31 mouse cellular contexts compared by ENCODE assay signal in genomic region chr4:155896461-155896860, GRCm38 (mm10). TPM values are rescaled to one million over a fixed set of nuclear protein-coding genes. Genes with fewer than 3 reads are reported as not detected.
A peak's percentile ranks its signal among the peaks of the same experiment; 100 is the strongest.
DNase-seq lines count a peak whose midpoint lies in the region; ATAC-seq and TF ChIP-seq lines count a peak whose summit lies in the region.
"Had no signal": no experiment of that assay in that cellular context is flagged by ENCODE, and none has a peak within 500 bp of the region (broad histone marks: within the 10 kb centered on the region; RNA-seq: fewer than 3 reads in every experiment).

No protein-coding gene starts in this region.

- no peak for ATAC-seq in heart, embryonic 11.5 days (replicated peaks; ENCODE audit: insufficient number of reproducible peaks, low FRiP score, low TSS enrichment)
- ATAC-seq: hindbrain, postnatal 0 days; intestine, embryonic 15.5 days; Patski had no signal

- H3K4me1 ChIP-seq in heart, embryonic 11.5 days (ENCODE audit: control insufficient read depth, insufficient read depth, low read length) = peaks cover 21% of the 10 kb centered on the region

- WGBS in heart, embryonic 11.5 days (ENCODE audit: insufficient replicate concordance) = 96% methylated on average over 12 of the region's 12 CpGs

- H3K9me3 ChIP-seq in heart, embryonic 11.5 days (replicated peaks; ENCODE audit: control insufficient read depth, low read length) = no peaks in the 10 kb centered on the region
- H3K9me3 ChIP-seq: forebrain, embryonic 12.5 days; heart, embryonic 13.5 days; hindbrain, embryonic 12.5 days; intestine, embryonic 15.5 days; limb, embryonic 10.5 days; limb, embryonic 15.5 days; liver, embryonic 15.5 days; megakaryocyte, embryonic 14.5 days; midbrain, embryonic 12.5 days; neural tube, embryonic 12.5 days had no signal

- H3K27ac ChIP-seq in heart, embryonic 11.5 days (ENCODE audit: low read depth, low read length) = no peak overlapping the region
- H3K27ac ChIP-seq in layer of hippocampus, adult 2 months = no peak overlapping the region
- H3K27ac ChIP-seq: forebrain, embryonic 12.5 days; heart, embryonic 13.5 days; hindbrain, embryonic 12.5 days; hindbrain, postnatal 0 days; intestine, embryonic 15.5 days; limb, embryonic 10.5 days; limb, embryonic 15.5 days; liver, embryonic 15.5 days; midbrain, embryonic 12.5 days; neural tube, embryonic 12.5 days had no signal

- intact Hi-C loops in heart, postnatal 36 days (cut with DNase I) = no loop called here

- TF ChIP-seq CTCF in layer of hippocampus, adult 2 months (conservative IDR thresholded peaks at IDR 0.05) = no peak

- peaks cover 7% of the 10 kb centered on the region; the same call in 1 of the 2 replicates for H3K36me3 ChIP-seq in heart, embryonic 11.5 days (ENCODE audit: control insufficient read depth, insufficient read depth, low read length)

- DNase-seq in cerebellum, adult 9-11 months = peak; percentile 38
- no peak for DNase-seq in cerebellum, postnatal 10 days
- DNase-seq in heart, postnatal 36 days = peak; percentile 0 to 1
- DNase-seq in layer of hippocampus, adult 9-11 months = peak; percentile 4
- DNase-seq in layer of hippocampus, adult 2 months (ENCODE audit: low spot score in 2 of 2) = no peak
- DNase-seq in testis, postnatal 14 days (ENCODE audit: low spot score) = peak; percentile 3
- DNase-seq: adrenal gland, postnatal 14 days; cerebellum, adult 18-20 months; gastrocnemius, postnatal 14 days; kidney, adult 2 months; kidney, postnatal 14 days; lung, embryonic 14.5 days; lung, postnatal 36 days; right cerebral cortex, adult 18-20 months; spleen, adult 18-20 months; thymus, adult 2 months had no signal

- H3K9ac ChIP-seq in heart, embryonic 11.5 days (ENCODE audit: low read depth, low read length) = no peak overlapping the region
- H3K9ac ChIP-seq: forebrain, embryonic 12.5 days; heart, embryonic 13.5 days; hindbrain, embryonic 12.5 days; intestine, embryonic 15.5 days; limb, embryonic 15.5 days; liver, embryonic 15.5 days; lung, embryonic 14.5 days; midbrain, embryonic 12.5 days; neural tube, embryonic 12.5 days had no signal

- H3K27me3 ChIP-seq in heart, embryonic 11.5 days (ENCODE audit: control insufficient read depth, insufficient read depth, low read length) = no peaks in the 10 kb centered on the region
- H3K27me3 ChIP-seq: forebrain, embryonic 12.5 days; heart, embryonic 13.5 days; hindbrain, embryonic 12.5 days; intestine, embryonic 15.5 days; limb, embryonic 15.5 days; liver, embryonic 15.5 days; megakaryocyte, embryonic 14.5 days; midbrain, embryonic 12.5 days; neural tube, embryonic 12.5 days; Patski had no signal

- H3K4me3 ChIP-seq in heart, embryonic 11.5 days (ENCODE audit: low read depth, low read length) = no peak overlapping the region
- no peak overlapping the region for H3K4me3 ChIP-seq in layer of hippocampus, adult 2 months
- H3K4me3 ChIP-seq: erythroblast, embryonic 14.5 days; forebrain, embryonic 12.5 days; heart, embryonic 13.5 days; hindbrain, embryonic 12.5 days; intestine, embryonic 15.5 days; limb, embryonic 10.5 days; limb, embryonic 15.5 days; liver, embryonic 15.5 days; midbrain, embryonic 12.5 days; myocyte; neural tube, embryonic 12.5 days had no signal

- H3K4me2 ChIP-seq in heart, embryonic 11.5 days = no peak overlapping the region
- H3K4me2 ChIP-seq: forebrain, embryonic 12.5 days; heart, embryonic 13.5 days; hindbrain, embryonic 12.5 days; intestine, embryonic 15.5 days; limb, embryonic 15.5 days; liver, embryonic 15.5 days; lung, embryonic 14.5 days; midbrain, embryonic 12.5 days; neural tube, embryonic 12.5 days had no signal

RNA-seq across cellular contexts. Expression of gene Acap3, which starts 4.8 kb away (rescaled TPM):
- 10 to 100 TPM; 12.0 to 12.2 TPM for total RNA-seq in heart, postnatal 36 days (2021)
- polyA plus RNA-seq in heart, embryonic 11.5 days (2014; fragmentation: Nextera tagmentation; extraction: Ambion mirVana) = 9.2 and 10.2 TPM in 2 replicates
- total RNA-seq in layer of hippocampus, adult 2 months (2021) = 100 to 1,000 TPM; 121 to 129 TPM

RNA-seq across cellular contexts. Expression of gene Pusl1, which starts 4.9 kb away (rescaled TPM):
- 10 to 100 TPM; 12.7 to 13.1 TPM for total RNA-seq in heart, postnatal 36 days (2021)
- polyA plus RNA-seq in heart, embryonic 11.5 days (2014; fragmentation: Nextera tagmentation; extraction: Ambion mirVana) = 30.6 and 32.9 TPM in 2 replicates
- 10 to 100 TPM; 62.3 to 68.1 TPM for total RNA-seq in layer of hippocampus, adult 2 months (2021)

RNA-seq across cellular contexts. Expression of gene Ints11, which starts 27.1 kb away (rescaled TPM):
- 10 to 100 TPM; 15.7 to 18.8 TPM for total RNA-seq in heart, postnatal 36 days (2021)
- 40.7 and 45.6 TPM in 2 replicates for polyA plus RNA-seq in heart, embryonic 11.5 days (2014; fragmentation: Nextera tagmentation; extraction: Ambion mirVana)
- total RNA-seq in layer of hippocampus, adult 2 months (2021) = 10 to 100 TPM; 33.7 to 35.8 TPM

RNA-seq across cellular contexts. Expression of gene Cptp, which starts 27.2 kb away (rescaled TPM):
- 10 to 100 TPM in 1 of 2 experiments, 1 to 10 TPM in 1; 9.5 to 11.7 TPM for total RNA-seq in heart, postnatal 36 days (2021)
- 12.2 and 12.8 TPM in 2 replicates for polyA plus RNA-seq in heart, embryonic 11.5 days (2014; fragmentation: Nextera tagmentation; extraction: Ambion mirVana)
- total RNA-seq in layer of hippocampus, adult 2 months (2021) = 10 to 100 TPM; 29.2 to 31.7 TPM

RNA-seq across cellular contexts. Expression of gene Tas1r3, which starts 33.3 kb away (rescaled TPM):
- total RNA-seq in heart, postnatal 36 days (2021) = under 1 TPM; 0.27 to 0.28 TPM
- polyA plus RNA-seq in heart, embryonic 11.5 days (2014; fragmentation: Nextera tagmentation; extraction: Ambion mirVana) = 0.11 and 0.18 TPM in 2 replicates
- total RNA-seq in layer of hippocampus, adult 2 months (2021) = under 1 TPM; 0.33 to 0.44 TPM
- polyA plus RNA-seq: erythroblast, embryonic 14.5 days had no signal

Comparison
In these comparisons a context has a peak if more than half of its experiments do, and no peak if none do; other contexts are left out.
1. DNase-seq: peak in cerebellum, adult 9-11 months (single experiment), heart, postnatal 36 days (2 of 2), layer of hippocampus, adult 9-11 months (single experiment) and testis, postnatal 14 days (single experiment); none in cerebellum, postnatal 10 days (0 of 2) and layer of hippocampus, adult 2 months (0 of 2).
2. RNA of gene Acap3, which starts 4.8 kb away (total RNA-seq): 121 to 129 TPM in layer of hippocampus, adult 2 months; 12.0 to 12.2 TPM in heart, postnatal 36 days; every median in the first group is over 4 times any median in the second.
3. RNA of gene Pusl1, which starts 4.9 kb away (total RNA-seq): 62.3 to 68.1 TPM in layer of hippocampus, adult 2 months; 12.7 to 13.1 TPM in heart, postnatal 36 days; every median in the first group is over 4 times any median in the second.